Mouse (Mus musculus) right cerebral cortex, postnatal 36 days (tissue): ENCODE measurements around the gene Sema4b.

Source experiments
- DNase-seq, 2 experiments: peaks; one replicate each; pipeline ENCODE4 v3.0.0; 2022; ENCODE audit warnings: low spot score in 2 of 2, mixed read lengths in 1 of 2

Gene Sema4b

DNA sequence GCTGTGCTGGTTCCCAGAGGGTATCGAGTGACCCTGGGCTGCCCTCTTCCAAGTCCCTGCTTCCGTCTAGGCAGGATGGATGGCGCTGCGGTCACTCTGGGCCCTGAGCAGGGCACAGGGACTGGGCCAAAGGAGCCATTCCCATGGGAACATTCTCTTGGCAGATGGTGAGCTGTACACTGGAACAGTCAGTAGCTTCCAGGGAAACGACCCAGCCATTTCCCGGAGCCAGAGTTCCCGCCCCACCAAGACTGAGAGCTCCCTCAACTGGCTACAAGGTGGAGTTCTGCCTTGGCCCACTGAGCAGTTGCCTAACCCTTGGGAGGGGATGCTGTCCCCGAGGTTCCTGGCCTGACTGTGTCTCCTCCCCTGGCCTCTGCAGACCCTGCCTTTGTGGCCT lies 29.9 kb downstream of the Sema4b start:
- peak in 1 of 2 experiments; percentile 33 for DNase-seq

DNA sequence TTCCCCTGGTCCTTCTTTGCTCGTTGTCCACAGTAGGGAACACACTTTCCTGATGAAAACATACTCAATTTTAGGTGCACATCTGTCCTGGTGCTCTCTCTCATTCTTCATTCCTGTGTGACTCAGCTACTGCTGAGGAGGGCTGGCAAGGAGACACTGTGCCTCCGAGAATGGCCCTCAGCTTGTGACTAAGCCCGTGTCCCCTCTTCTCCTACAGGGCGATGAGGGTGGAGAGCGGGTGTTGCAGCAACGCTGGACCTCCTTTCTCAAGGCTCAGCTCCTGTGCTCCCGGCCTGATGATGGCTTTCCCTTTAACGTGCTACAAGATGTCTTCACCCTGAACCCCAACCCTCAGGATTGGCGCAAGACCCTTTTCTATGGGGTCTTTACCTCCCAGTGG lies 32.0 kb downstream of the Sema4b start:
- DNase-seq, result no peak

DNA sequence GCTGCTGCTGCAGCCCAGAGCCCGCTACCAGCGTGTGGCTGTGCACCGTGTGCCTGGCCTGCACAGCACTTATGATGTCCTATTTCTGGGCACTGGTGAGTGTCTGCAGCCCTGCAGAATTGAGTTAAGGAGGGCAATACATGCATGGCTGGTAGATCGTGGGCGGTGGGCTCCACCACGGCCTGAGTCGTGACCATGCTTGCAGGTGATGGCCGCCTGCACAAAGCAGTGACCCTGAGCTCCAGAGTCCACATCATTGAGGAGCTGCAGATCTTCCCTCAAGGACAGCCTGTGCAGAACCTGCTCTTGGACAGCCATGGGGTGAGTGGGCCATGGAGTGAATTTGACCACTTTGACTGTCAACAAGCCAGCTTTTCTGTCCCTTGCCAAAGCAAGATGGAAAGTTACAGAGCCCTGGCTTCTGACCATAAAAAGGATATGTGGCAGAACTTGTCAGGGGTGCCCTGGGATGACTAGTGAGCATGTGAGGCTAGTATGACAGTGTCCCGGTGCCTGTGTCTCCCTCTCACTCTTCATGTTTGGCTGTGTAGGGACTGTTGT lies 33.7 kb downstream of the Sema4b start:
- no peak for DNase-seq

DNA sequence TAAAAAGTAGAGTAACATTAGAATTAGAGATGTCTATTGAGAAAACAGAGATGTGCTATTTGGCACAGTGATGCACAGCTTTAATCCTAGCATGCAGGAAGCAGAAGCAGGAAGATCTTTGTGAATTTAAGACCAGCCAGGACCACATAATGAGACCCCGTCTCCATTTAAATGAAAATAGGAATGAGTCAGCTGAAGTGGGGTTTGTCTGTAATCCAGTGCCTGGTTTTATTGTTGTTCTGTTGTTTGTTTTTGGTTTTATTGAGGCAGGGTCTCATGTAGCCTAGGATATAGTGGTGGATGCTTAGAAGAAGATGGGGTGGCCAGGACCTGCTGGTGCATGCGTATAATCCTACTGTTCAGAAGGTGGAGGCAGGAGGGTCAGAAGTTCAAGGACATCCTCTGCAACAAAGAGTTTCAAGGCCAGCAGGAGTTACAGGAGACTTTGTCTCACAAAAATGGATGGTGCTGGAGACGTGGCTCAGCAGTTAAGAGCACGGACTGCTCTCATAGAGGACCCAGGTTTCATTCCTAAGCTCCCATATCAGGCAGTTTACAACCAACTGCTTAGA lies 34.6 kb downstream of the Sema4b start:
- no peak for DNase-seq

DNA sequence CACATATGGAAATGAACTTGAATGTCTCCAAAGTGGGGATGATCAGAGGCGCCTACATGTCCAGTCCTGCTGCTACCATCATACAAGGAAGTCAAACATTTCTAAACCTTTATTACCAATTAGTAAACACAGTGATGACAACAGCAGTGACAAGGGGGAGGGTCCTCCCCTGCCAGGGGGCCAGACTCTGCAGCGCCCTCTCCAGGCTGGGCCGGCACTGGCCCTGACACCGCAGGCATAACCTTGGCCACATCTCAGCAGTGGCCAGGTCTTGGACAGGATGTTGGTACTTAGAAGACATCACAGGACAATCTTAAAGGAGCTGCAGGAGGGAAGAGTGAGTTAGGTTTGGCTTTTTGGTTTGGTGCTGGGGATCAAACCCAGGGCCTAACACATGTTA lies 40.4 kb downstream of the Sema4b start:
- DNase-seq, result no peak

DNA sequence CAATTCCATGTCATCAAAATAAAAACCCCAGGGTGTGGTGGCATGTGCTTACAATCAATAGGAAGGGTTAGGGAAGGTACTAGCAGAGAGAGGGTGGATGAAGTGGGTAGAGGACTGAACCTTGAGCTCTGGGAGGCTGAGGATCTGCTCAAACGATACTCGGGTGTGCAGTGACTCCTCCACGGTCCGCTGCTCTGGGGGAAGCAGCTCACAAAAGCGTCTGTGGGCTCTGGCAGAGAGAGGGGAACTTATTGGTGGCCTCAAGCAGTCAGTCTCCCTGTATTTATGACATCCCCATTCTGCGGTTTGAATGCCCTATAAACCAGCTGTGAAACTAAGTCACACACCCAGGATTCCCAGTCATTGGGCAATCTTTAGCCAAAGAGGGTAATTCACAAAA lies 43.6 kb downstream of the Sema4b start:
- DNase-seq, result no peak

DNA sequence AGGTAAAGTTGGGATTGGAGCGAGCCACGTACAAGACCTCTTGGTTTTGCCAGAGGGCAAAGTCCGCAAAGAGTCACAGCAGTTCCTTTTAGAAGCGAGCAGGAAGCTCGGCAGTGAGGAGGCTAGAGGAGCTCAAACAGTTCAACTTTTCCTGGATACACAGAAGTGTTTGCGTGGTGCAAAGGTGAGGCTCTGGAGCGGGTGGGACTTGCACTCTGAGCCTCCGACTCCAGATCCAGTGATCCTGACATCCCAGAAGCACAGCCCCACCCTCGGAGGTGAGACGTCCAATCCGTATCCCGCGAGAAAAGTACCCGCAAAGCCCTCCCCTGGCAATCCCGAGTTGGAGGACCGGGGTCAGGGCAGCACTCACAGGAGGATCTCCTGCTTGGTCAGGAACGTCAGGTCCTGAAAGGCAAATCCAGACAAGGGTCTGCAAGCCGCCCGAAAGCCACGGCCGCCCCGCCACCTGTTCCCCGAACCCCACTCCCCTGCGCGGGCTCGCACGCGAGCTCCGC lies 45.4 kb downstream of the Sema4b start:
- DNase-seq, result no peak

DNA sequence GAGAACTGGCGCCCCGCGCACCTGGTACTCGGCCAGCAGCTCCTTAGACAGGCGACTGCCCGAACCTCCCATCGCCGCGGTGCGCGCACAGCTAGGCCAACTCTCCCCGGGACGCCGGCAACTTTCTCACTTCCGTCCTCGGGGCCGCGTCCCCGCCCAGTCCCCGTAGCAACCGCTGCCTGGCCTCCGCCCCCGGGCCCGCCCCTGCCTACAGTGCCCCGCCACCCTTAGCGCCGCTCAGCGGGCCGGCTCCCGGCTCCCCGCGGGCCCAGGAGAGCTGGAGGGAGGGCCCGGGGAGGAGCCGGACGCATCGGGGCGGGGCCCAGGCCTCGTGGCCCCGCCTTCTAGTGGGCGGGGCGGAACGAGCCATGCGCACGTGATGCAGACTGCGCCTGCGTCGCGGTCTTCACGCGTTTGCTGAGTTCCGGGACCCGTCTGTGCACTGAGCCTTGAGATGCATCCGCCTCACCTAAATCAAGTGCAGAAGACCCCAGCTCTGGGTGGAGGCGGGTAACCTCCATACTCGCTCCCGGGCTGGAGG lies 45.9 kb downstream of the Sema4b start, which contains the start of the genes Cib1 and Gdpgp1:
Gene Cib1, minus strand, starts transcription at position 325 of the 541 bp plus-strand sequence.
Gene Gdpgp1, plus strand, starts transcription at position 377 of the 541 bp plus-strand sequence.
- DNase-seq, result peak; percentile 92 to 94

DNA sequence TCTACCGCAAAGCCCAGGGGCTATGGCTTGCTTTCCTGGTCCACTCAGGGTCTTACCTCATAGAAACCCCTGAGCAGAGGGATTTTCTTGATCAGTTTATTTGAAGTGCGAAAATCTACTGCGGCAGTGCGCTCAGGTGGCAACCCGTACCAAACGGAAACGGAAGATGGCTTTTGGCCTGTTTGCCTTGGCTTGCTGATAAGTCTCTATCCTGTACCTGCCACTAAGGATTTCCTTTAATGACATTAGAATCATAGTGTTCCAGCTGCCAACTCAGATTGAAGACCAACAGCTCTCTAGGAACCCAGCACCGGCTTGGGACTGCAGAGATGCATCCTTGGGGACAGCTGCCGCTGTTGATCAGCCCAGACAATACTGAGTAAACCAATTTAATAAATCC lies 47.2 kb downstream of the Sema4b start:
- no peak for DNase-seq

DNA sequence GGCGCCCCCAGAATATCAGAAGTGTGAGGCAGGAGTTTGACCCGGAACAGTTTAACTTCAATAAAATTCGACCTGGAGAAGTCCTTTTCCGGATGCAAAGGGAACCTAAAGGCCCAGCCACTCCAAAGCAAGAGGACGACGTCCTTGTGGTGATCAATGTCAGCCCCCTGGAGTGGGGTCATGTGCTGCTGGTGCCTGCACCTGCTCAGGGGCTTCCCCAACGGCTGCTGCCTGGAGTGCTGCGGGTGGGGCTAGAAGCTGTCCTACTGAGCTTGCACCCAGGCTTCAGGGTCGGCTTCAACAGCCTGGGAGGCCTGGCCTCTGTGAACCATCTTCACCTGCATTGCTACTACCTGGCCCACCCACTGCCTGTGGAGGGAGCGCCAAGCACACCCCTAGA lies 51.9 kb downstream of the Sema4b start:
- DNase-seq, result no peak

DNA sequence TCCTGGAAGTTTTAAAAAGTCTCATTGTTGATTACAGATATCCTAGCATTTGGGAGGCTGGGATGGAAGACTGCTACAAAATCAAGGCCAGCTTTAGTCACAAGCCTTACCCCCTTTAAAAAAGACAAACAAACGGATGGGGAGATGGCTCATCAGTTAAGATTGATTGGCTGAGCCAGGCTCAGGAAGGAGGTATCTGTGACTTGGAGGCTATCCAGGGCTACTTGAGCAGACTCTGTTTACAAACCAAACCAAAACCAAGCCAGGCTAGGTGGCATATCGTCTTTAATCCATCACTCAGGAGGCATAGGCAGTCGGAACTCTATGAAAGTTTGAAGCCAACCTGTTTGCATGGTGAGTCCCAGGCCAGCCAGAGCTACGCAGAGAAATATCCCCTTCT lies 55.0 kb downstream of the Sema4b start:
- no peak for DNase-seq

DNA sequence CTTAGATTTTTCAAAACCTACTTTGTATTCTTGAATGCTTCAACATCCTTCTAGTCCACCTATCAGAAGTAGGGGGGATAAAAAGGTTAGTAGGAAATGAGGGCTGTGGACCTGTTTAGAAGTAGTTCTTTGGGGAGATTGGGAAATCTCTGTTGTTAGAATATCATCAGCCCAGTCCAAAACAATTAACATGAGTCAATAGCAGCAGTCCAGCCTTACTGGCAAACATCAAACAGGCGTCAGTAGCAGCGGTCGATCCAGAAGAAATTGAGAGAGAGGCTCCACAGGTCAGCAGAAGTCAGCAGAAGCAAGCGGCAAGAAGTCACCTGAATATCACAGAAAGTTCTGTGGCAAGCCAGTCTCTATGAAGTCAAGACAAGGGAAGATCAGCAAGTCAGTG lies 58.2 kb downstream of the Sema4b start:
- DNase-seq, result no peak

DNA sequence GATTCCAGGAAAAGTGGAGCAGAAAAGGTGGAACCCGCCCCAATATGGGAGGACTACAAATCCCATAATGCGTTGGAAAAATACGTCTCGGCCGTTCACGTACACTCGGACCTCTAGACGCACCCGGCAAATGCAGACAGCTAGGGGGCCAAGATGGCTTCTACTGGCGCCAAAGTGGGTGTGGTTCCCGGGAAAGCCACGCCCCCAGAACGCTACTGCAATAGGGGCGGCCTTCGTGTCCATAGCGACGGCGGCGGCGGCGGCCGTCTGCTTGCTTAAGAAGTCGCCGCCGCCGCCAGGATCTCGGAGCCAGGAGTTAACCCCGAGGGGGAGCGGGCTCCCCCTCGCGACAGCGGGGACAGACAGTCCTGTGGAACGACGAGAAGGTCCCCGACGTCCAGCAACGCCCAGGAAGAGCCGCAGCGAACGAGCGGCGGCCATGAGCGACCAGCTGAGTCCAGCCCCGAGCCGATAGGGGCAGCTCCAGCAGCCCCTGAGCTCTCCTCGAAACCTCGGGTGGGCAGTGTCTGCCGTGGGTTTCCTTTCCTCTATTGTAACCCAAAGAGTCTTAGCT lies 59.6 kb downstream of the Sema4b start, which contains the start of gene Ttll13:
Gene Ttll13, plus strand, starts transcription at position 229 of the 574 bp plus-strand sequence.
- peak; percentile 94 to 97 for DNase-seq

DNA sequence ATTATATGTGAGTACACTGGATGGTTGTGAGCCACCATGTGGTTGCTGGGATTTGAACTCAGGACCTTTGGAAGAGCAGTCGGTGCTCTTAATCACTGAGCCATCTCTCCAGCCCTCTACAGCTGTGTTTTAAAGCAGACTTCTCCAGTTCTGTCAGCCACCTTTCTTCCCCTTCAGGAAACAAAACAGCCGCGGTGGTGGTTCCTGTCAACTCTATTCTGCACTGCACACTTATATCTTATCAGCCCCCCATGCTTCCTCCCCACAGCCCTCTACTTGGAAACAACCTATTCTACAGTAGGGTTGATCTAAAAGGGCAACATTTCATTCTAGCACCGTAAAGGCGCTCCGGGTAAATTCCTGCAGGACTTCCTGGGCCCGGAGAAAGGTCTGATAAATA lies 60.2 kb downstream of the Sema4b start:
- no peak for DNase-seq

DNA sequence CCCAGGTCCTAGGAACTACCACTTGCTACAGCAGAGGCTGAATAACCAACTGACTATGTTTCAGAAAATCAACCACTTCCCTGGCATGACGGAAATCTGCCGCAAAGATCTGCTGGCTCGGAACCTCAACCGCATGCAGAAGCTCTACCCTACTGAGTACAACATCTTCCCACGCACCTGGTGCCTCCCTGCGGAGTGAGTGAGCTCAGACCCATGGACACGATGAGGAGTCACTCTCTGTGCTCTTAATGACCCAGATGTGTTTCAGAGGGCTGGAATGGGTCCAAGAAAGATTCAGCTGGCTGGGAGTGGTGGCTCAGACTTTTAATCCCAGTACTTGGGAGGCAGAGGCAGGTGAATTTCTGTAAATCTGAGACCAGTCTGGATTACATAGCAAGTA lies 65.8 kb downstream of the Sema4b start:
- DNase-seq, result no peak

DNA sequence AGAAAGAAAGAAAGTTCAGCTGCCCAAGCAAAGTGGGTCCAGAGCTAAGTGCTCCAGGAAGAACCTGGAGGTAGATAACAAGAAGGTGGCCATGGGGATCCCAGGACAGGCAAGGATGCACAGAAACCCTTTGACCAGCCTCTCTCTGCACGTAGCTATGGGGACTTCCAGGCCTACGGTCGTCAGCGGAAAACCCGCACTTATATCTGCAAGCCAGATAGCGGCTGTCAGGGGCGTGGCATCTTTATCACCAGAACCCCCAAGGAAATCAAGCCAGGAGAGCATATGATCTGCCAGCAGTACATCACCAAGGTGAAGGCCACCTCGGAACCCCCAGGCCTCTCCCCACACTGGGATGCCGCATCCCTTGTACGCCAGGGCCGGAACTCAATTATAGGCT lies 66.2 kb downstream of the Sema4b start:
- no peak for DNase-seq

DNA sequence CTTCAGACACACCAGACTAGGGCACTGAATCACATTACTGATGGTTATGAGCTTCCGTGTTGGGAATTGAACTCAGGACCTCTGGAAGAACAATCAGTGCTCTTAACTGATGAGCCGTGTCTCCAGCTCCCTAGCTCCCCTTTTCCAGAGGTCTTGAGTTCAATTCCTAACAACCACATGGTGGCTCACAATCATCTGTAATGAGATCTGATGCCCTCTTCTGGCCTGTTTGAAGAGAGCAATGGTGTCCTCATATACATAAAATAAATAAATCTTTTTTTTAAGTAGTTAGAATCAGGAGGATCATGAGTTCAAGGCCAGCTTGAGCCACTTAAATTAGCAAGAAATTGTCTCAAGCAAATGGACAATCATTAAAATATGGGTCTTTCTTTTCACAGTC lies 69.3 kb downstream of the Sema4b start:
- DNase-seq, result no peak

DNA sequence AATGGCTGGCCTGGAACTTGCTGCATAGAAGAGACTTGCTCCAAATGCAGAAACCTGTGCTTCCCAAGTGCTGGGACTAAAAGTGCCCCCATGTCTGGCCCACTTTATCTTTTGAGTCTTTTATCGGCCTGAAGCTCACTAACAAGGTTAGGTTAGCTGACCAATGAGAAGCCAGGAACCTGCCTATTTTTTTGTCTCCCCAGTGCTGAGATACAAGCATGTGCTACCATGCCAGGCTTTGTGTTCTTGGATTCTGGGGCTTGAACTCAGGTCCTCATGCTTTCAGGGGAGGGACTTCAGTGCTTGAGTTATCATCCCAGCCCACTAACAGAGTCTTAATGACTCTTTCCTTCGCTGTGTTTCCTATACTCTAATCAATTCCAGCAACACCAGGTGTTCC lies 71.1 kb downstream of the Sema4b start:
- DNase-seq, result no peak

DNA sequence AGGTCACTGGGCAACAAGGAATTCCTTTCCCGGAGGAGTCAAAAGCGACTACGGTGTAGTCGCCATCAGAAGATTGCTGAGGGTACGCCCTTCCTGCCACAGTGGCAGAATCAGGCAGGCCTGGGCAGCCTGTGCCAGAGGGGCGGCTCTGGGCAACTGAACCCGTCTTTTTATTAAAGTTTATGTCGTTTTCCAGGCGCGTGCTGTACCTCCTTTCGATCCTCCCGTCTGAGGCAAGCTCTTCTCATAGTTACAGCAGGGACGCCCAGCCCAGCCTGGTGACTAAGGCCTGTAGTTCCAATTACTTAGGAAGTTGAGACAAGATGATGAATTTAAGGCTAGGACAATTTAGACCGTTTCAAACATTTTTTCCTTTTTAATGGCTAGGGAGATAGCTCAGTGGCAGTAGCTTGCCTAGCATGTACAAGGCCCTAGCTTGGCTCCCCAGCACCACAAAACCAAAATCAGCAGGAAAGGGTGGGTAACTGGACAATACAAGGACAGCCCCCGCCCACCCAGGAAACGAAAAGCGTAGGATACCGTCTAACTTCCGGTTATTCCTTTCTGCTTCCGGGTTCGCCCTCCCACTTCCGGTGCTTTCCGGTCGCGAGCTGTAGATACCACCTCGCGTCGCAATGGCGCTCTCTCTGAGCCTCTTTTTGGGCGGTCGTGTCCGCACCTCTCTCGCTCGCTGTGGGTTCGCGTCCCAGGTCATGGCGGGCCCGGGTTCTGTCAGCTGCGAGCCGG lies 74.2 kb downstream of the Sema4b start, which contains the start of gene Ngrn:
Gene Ngrn, plus strand, starts transcription at position 591 of the 747 bp plus-strand sequence.
- peak; percentile 72 to 84 for DNase-seq

DNA sequence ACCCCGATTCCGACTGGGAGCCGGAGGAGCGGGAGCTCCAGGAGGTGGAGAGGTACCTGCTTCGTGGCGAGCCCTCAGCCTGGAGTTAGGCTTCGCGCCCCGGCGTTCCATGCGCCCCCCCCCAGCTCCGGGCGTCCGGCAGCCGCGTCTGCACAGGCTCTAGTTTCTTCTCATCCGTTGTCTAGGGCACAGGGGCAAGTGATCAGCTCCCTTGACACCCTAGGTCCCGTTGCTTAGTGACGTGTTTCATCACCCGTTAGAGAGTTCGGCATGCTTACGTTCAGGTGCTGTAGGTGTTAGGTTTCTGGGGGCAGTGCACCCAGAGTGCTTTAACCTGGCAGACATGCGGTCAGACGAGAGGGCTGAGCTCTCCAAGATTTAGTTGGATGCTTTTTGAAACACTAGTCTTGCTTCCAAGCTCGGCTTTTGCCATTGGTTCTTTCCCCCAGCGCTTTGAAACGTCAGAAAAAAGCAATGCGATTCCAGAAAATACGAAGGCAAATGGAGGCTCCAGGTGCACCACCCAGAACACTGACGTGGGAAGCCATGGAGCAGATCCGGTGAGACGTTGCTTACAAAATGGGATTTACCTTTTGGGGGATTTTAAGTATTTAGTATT lies 74.8 kb downstream of the Sema4b start:
- DNase-seq, result no peak

DNA sequence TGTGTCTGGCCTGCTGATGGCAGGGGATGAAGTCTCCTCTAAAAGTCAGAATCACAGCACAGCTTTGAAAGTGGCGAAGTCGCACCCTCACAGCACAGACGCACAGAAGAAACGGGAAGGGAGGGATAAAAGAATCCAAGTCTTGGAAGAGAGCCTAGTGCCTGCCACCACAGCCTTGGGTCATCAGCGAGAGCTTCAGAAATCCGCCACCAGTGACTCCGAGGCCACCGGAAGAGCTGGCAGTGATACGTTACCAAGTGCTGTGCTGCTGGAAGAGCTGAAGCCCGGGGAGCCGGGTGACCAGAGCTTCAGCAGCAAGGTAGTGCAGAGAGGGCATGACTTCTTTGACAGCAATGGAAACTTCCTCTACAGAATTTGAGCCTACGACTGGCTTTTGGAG lies 78.0 kb downstream of the Sema4b start:
- DNase-seq, result no peak

DNA sequence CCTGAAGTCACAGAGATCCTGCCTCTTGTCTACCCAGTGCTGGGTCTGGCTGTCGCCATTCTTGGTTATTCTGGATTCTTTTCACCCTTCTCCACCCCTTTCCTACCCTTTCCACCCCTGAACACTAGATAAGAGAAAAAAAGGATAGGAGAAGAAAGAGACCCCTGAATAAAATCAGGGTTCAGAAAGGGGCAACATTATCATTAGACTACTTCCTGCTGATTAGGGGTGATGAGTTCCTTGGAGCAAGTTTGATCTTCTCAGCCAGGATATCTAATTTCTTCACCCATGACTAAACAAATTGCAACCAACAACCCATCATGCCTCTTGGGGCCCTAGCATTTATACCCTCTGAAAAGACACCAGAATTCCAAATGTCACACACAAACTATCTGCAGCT lies 81.1 kb downstream of the Sema4b start:
- no peak for DNase-seq
